Mouse (Mus musculus): ENCODE results near the gene Pcdh17. TPM values are rescaled to one million over a fixed set of nuclear protein-coding genes. Genes with fewer than 3 reads are reported as not detected.

Pcdh17 gene
- 4.9 and 5.3 TPM in 2 replicates for polyA plus RNA-seq (2015; fragmentation: Nextera tagmentation; extraction: Ambion mirVana)

DNA sequence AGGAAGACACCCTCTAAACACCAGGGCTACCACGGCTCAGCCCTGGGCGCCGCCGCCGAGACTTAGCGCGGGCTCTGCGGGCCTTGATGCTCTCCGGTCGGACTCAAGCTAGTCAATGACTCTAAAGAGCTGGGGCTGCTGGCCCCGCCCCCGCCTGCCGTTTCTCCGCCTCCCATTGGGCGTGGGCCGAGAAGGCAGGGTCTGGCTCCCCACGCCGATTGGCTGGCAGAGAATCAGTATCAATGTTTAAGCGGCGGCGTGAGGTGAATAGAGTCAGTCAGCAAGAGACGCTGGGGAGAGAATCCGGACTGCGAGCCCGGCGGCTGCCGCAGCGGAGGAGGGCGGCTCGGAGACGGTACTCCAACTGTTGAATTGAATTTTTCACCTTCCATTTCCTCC is at the start of gene Pcdh17:
Pcdh17 (plus strand) TSS at position 276 of the 399 bp plus-strand sequence.
- peak; percentile 98 for ATAC-seq

DNA sequence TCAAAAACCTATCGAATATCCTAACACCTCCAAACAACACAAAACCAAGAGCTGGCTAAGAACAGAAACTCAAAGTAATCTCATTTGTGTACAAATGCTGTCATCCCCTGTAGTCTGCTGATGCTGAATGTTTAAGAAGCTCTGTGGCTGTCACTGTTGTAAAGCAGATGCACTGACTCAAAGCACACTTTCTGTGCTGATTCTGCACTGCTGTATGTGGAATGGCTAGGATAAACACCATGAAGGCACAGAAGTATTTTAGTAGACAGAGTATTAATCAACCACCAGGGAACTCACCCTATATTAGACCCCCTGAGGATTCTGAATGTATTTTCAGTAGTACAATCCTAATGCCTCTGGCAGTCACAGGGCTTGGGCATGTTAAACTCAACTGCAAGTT is 46.2 kb upstream of the Pcdh17 start:
- 42% methylated on average over 1 of the region's 1 CpGs for WGBS
- no peak overlapping the region for H3K4me2 ChIP-seq (replicated peaks)
- ATAC-seq: no peak
- H3K36me3 ChIP-seq: no peaks in the 10 kb centered on the region
- H3K9me3 ChIP-seq: no peaks in the 10 kb centered on the region
- H3K4me1 ChIP-seq (replicated peaks): no peaks in the 10 kb centered on the region
- no peak overlapping the region for H3K4me3 ChIP-seq (replicated peaks)
- H3K9ac ChIP-seq: no peak overlapping the region
- H3K27me3 ChIP-seq (replicated peaks): no peaks in the 10 kb centered on the region
- H3K27ac ChIP-seq: no peak overlapping the region

More for the DNA sequence above, at the start of gene Pcdh17:
- WGBS: under 1% methylated on average over 31 of the region's 31 CpGs
- Histone ChIP-seq H3K4me3 (replicated peaks) (peak within 1 kb of the TSS; percentile 50), H3K36me3 (no peaks in the 10 kb centered on the region), H3K27me3 (replicated peaks) (peaks cover 34% of the 10 kb centered on the region), H3K9ac (peak within 1 kb of the TSS; percentile 44), H3K4me2 (replicated peaks) (peak within 1 kb of the TSS; percentile 87), H3K27ac (peak within 1 kb of the TSS; percentile 76), H3K4me1 (replicated peaks) (peaks cover 18% of the 10 kb centered on the region), H3K9me3 (no peaks in the 10 kb centered on the region)

DNA sequence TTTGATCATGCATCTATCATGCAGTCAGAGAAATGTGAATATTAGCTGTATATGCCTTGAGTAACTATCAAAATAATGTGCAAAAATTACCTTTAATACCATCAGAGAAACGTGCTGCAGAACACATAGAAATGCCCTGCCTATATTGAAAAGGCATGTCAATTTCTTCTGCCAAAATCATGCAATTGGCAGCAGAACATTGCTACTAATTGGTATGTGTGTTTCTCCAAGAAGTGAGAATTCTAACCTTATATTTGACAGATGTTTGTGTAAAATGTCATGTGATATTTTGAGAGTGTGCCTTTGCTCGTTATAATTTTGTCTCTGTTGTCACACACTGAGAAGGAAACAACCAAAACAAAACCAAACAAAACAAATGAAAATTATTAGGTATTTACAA is 18.6 kb upstream of the Pcdh17 start:
- H3K4me1 ChIP-seq (replicated peaks): no peaks in the 10 kb centered on the region
- ATAC-seq: no peak
- H3K9me3 ChIP-seq: no peaks in the 10 kb centered on the region
- no peak overlapping the region for H3K4me3 ChIP-seq (replicated peaks)
- no peak overlapping the region for H3K27ac ChIP-seq
- H3K36me3 ChIP-seq: no peaks in the 10 kb centered on the region
- H3K27me3 ChIP-seq (replicated peaks): no peaks in the 10 kb centered on the region
- H3K9ac ChIP-seq: no peak overlapping the region
- WGBS: 69% methylated on average over 2 of the region's 2 CpGs
- H3K4me2 ChIP-seq (replicated peaks): no peak overlapping the region

DNA sequence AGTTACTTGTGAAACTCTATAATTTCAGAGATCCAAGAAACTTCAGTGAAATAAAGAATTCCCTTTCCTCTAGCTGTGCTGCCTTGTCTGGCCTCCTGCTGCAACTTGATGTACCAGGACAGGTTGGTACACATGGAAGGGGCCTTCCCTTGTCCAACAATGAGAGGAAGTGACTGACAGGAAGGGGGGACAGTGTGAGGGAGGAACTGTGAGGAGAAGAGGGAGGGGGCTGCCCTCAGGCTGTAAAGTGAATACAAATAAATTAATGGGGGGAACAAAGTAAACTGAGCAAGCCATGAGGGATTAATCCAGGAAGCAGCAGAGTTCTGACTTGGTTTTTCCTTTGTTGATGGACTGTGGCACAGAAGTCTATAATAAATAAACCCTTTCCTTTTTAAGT is 16.7 kb upstream of the Pcdh17 start:
- H3K4me1 ChIP-seq (replicated peaks): no peaks in the 10 kb centered on the region
- H3K27me3 ChIP-seq (replicated peaks): no peaks in the 10 kb centered on the region
- H3K36me3 ChIP-seq: no peaks in the 10 kb centered on the region
- H3K27ac ChIP-seq: no peak overlapping the region
- H3K9ac ChIP-seq: no peak overlapping the region
- H3K4me2 ChIP-seq (replicated peaks): no peak overlapping the region
- H3K9me3 ChIP-seq: no peaks in the 10 kb centered on the region
- no peak overlapping the region for H3K4me3 ChIP-seq (replicated peaks)
- ATAC-seq: no peak

DNA sequence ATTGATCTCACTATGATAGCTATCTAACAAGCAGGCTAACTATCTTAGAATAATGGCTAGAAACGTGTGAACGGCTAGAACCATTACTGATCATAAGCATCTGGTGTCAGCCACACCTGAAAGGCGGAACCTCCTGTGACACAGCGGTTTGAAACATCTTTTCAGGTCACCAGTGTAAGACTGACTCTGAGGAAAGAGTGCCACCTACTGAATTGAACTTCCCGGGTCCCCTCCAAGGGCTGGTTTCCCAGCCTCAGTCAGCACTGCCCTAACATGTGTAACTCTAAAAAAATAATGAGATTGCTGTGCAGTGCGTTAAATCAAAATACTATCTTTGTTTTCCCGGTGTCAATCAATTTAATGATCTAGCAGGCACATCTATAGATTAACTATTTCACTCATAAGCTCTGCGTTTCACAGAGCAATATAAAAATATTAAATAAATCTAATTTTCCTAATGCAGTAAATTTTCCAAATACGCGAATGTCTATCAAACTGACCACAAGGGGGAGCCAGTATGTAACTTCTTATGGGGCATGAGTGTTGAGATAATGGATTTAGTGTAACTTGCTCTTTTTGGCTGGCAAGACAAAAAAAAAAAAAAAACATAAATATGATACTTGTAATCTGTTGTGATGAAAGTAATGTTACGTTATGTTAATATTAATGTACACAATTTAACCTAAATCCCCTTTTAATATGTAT is 5.1 kb upstream of the Pcdh17 start:
- WGBS: 31% methylated on average over 11 of the region's 11 CpGs
- Histone ChIP-seq H3K4me3 (replicated peaks) (no peak overlapping the region), H3K9me3 (no peaks in the 10 kb centered on the region), H3K27ac (no peak overlapping the region), H3K9ac (no peak overlapping the region), H3K4me2 (replicated peaks) (no peak overlapping the region), H3K4me1 (replicated peaks) (no peaks in the 10 kb centered on the region), H3K27me3 (replicated peaks) (no peaks in the 10 kb centered on the region), H3K36me3 (no peaks in the 10 kb centered on the region)
- ATAC-seq: no peak

DNA sequence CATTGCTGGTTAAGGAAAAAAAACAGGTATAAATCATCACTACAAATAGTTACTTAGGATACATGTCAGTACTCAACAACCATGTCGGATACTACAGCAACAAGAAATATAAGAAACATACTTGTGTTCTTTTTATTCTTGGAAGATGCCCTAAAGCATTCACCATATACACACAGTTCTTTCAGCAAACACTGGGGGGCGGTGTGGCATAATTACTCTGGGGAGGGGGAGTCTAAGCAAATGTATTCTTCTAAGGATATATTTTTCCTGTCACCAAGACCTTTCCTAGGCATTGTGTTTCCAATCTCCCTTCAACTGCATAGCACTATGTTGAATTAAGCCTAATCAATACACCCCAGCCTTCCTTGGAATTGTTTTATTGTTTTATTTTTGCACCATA is 2.5 kb upstream of the Pcdh17 start:
- no peaks in the 10 kb centered on the region for H3K9me3 ChIP-seq
- no peaks in the 10 kb centered on the region for H3K36me3 ChIP-seq
- peaks cover 7% of the 10 kb centered on the region; the same call in 1 of the 2 replicates for H3K4me1 ChIP-seq (replicated peaks)
- ATAC-seq: no peak
- no peak overlapping the region for H3K4me2 ChIP-seq (replicated peaks)
- H3K4me3 ChIP-seq (replicated peaks): no peak overlapping the region
- H3K9ac ChIP-seq: no peak overlapping the region
- 18% methylated on average over 2 of the region's 2 CpGs for WGBS
- H3K27me3 ChIP-seq (replicated peaks): peaks cover 11% of the 10 kb centered on the region; the same call in 1 of the 2 replicates
- no peak overlapping the region for H3K27ac ChIP-seq

DNA sequence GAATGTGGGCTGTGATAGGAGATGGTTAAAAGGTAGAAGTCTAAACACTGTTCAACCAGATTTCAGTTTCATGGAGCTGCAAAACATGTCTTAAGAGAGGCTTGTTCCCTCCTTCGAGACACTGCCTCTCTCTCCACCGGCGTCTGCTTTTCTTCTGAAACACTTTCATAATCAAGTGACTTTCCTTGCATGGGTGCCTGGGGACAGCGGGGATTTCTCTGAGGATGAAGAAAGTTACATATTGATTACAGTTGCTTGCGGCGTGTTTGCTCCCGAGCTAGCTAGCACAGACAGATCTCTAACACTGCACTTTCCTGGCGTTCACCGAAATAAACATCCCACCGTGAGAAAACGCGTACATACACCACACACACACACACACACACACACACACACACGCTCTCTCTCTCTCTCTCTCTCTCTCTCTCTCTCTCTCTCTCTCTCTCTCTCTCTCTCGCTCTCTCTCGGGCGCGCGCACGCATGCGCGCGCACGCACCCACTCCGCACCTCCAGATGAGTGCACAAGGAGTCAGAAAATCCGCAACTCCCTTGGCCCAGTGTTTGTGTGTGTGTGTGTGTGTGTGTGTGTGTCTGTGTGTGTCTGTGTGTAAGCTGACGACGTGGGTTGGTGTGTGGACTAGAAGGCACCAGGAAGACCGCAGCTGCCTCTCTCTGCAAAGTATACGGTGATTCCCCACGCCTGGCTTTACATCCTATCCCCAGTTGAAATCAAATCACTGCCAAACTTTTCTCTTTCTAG is 655 bp upstream of the Pcdh17 start:
- H3K9me3 ChIP-seq: no peaks in the 10 kb centered on the region
- ATAC-seq: peak; percentile 74
- H3K4me3 ChIP-seq (replicated peaks): peak overlapping the region; percentile 50
- peaks cover 29% of the 10 kb centered on the region for H3K27me3 ChIP-seq (replicated peaks)
- H3K4me2 ChIP-seq (replicated peaks): peak overlapping the region; percentile 87
- H3K36me3 ChIP-seq: no peaks in the 10 kb centered on the region
- H3K9ac ChIP-seq: peak overlapping the region; percentile 44
- WGBS: under 1% methylated on average over 25 of the region's 30 CpGs
- peak overlapping the region; percentile 76 for H3K27ac ChIP-seq
- H3K4me1 ChIP-seq (replicated peaks): peaks cover 18% of the 10 kb centered on the region

DNA sequence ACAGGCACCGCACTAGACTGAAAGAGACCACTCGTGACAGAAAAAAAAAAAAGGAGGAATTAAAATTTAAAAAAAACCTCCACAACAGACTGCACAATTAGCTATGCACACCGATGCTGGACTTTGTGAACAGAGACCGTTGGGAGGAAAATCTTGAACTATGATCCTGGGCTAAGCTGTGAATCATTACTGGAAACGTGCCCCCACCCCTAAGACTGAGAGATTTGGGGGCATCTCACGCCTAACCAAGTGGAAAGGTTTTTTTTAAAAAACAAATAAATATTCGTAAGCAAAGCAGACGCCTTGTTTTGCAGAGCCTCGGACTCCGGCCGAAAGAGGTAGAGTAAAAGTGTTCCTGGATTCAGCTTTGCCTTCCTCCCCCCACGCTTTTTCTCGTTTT is 398 bp downstream of the Pcdh17 start:
- ATAC-seq: no peak; the same call in 1 of the 2 replicates
- 2% methylated on average over 13 of the region's 13 CpGs for WGBS
- Histone ChIP-seq H3K4me1 (replicated peaks) (peaks cover 18% of the 10 kb centered on the region), H3K4me3 (replicated peaks) (peak overlapping the region; percentile 50), H3K36me3 (no peaks in the 10 kb centered on the region), H3K9ac (no peak overlapping the region), H3K4me2 (replicated peaks) (peak overlapping the region; percentile 87), H3K9me3 (no peaks in the 10 kb centered on the region), H3K27ac (no peak overlapping the region), H3K27me3 (replicated peaks) (peaks cover 38% of the 10 kb centered on the region)

DNA sequence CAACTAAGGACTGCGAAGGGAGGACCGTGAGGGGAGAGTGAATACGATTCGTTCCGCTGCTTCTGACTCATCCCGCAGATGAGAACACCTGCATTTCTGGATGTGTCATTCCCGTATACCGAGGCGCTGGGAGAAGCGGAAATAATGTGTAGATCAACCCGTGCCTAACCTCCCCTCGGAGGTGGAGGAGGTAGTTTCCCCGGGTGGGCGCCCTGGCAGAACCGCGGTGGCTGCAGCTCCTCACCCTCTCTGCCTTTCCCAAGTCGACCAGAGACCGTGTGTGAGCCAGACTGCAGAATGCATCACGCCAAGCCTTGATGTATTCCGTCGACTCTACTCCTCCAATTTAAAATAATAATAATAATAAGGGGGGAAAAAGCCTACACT is 906 bp downstream of the Pcdh17 start:
- WGBS: 1% methylated on average over 21 of the region's 21 CpGs
- Histone ChIP-seq H3K9ac (0 out of 2 replicates have a peak overlapping the region, but pooled peaks have one; percentile 13), H3K4me3 (replicated peaks) (peak overlapping the region; percentile 50), H3K27ac (no peak overlapping the region), H3K36me3 (no peaks in the 10 kb centered on the region), H3K4me2 (replicated peaks) (peak overlapping the region; percentile 87), H3K4me1 (replicated peaks) (peaks cover 18% of the 10 kb centered on the region), H3K9me3 (no peaks in the 10 kb centered on the region), H3K27me3 (replicated peaks) (peaks cover 38% of the 10 kb centered on the region)
- no peak for ATAC-seq

DNA sequence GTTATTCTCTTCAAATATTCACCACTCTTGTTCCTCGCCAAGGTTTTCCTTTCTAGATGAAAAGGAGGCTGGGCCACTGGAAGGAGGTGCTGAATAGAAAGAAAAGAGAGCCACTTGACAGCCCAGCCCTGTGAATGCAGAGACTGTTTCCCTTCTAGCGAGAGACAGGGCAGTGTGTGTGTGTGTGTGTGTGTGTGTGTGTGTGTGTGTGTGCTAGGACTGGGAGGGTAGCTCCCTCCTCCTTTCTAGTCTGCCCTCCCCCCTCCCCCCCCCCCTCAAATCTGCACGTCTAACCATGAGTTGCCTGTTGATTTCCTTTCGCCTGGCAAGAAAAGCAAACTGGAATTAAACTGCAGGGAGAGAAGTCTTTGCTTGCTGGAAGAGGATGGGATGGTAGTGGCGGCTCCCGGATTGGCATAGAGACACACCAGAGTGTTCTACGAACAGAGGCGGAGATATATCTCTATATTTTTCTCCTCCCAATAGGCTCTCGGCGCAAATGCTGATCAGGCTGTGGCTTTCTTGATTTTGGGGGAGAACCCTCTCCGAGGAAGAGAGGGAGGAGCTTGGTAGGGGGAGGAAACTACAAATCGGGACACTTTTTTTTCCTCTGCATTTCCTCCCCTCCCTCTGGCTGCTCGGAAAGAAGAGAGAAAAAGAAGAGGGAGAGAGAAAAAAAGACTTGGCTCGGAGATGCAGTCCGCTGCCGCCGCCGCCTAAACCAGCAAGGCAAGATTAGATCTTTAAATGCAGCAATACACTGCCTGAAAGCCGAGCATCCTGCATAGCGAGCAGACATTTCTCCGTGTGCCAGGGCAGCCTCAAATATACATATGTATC is 1.5 kb downstream of the Pcdh17 start:
- WGBS: under 1% methylated on average over 20 of the region's 21 CpGs
- peak overlapping the region; percentile 26; the same call in 1 of the 2 replicates for H3K9ac ChIP-seq
- H3K27me3 ChIP-seq (replicated peaks): peaks cover 38% of the 10 kb centered on the region
- H3K9me3 ChIP-seq: no peaks in the 10 kb centered on the region
- ATAC-seq: no peak
- H3K27ac ChIP-seq: no peak overlapping the region
- H3K36me3 ChIP-seq: no peaks in the 10 kb centered on the region
- peak overlapping the region; percentile 50 for H3K4me3 ChIP-seq (replicated peaks)
- peak overlapping the region; percentile 87 for H3K4me2 ChIP-seq (replicated peaks)
- H3K4me1 ChIP-seq (replicated peaks): peaks cover 18% of the 10 kb centered on the region

DNA sequence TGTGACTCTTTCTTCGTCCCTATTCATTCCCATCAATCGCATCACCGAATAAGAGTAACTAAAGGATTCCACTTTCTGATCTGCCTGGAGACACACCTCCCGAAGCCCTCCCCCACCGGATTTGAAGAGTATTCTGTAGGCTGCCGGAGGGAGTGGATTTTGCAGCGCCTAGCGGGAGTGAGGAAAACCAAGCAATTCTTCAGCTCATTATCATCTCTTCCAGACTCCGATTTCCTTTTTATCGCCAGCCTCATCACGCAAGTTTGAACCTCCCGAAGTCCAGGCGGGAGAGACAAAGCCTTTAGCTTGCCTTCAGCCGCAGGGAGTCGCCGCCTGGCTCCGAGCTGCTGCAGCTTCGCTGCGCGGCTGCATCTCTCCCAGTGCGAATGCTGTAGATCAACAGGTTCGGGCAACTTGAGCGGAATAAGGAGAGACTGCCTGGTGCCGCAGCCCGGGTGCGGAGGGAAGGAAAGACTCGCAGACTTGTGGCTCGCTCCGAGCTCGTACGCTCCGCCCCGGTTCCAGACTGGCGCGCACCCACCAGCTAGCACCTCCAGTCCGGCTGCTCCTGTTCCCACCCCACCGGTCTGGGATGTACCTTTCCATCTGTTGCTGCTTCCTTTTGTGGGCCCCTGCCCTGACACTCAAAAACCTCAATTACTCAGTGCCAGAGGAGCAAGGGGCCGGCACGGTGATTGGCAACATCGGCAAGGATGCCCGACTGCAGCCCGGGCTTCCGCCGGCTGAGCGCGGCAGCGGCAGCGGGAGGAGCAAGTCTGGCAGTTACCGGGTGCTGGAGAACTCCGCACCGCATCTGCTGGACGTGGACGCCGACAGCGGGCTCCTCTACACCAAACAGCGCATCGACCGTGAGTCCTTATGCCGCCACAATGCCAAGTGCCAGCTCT is 2.4 kb downstream of the Pcdh17 start:
- no peak for ATAC-seq
- H3K4me1 ChIP-seq (replicated peaks): peaks cover 18% of the 10 kb centered on the region
- under 1% methylated on average over 59 of the region's 59 CpGs for WGBS

More for the DNA sequence above, 2.4 kb downstream of the Pcdh17 start:
- peak overlapping the region; percentile 87 for H3K4me2 ChIP-seq (replicated peaks)
- H3K9ac ChIP-seq: peak overlapping the region; percentile 26; the same call in 1 of the 2 replicates
- no peak overlapping the region for H3K27ac ChIP-seq
- no peaks in the 10 kb centered on the region for H3K9me3 ChIP-seq
- peak overlapping the region; percentile 50 for H3K4me3 ChIP-seq (replicated peaks)
- no peaks in the 10 kb centered on the region for H3K36me3 ChIP-seq
- H3K27me3 ChIP-seq (replicated peaks): peaks cover 38% of the 10 kb centered on the region
